Mouse (Mus musculus): Measurements from ENCODE around the gene Ube2s. TPM values are rescaled to one million over a fixed set of nuclear protein-coding genes. Genes with fewer than 3 reads are reported as not detected.
"Not testable (repeated sequence)": the region's sequence is repeated elsewhere in the genome, so short reads cannot be mapped to it uniquely, and the experiment has no call there.

Gene Ube2s
- 686 and 831 TPM in 2 replicates for total RNA-seq (2015; ENCODE audit: low replicate concordance)
- total RNA-seq (2017; ENCODE audit: low replicate concordance) = 310 and 437 TPM in 2 replicates

DNA sequence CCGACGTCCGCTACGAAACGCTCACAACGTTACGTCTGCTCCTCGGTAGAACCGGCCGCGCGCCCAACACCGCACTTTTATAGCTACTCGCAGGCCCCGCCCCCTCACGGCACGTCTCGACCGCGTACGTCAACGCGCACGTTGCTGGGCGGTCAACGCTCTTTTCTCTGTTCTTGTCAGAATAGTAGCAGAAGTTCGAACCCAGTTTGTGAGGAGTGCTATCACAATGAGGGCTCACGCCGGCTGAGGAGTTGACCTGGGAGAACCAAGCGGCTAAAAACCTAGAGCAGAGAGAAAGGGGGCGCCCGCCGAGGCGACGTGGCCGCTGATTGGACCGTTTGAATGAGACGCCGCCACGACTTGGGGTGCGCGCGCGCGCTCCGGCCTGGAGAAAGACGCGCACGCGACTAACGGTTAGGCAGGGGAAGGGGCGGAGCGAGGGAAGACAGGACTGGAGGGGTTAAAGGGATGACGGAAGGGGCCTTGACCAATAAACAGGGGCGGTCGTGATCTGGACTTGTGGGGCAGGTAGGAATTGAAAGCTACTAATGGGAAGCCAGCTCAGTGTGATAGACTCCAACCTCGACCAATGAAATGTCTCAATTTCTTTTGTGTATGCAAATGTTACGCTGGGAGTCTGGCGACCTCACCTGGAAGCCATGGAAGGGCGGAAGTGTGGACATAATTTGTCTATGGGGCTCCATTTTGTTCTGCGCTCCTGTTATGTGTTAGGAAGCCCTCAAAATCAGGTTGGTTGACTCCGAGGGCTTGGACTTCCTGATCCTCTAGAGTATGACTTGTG is at the start of gene Ube2s:
Gene Ube2s (minus strand): TSS at position 288 of the 802 bp plus-strand sequence.
- peak; percentile 93 for ATAC-seq (replicated peaks; ENCODE audit: low FRiP score, poor library complexity, severe bottlenecking)

DNA sequence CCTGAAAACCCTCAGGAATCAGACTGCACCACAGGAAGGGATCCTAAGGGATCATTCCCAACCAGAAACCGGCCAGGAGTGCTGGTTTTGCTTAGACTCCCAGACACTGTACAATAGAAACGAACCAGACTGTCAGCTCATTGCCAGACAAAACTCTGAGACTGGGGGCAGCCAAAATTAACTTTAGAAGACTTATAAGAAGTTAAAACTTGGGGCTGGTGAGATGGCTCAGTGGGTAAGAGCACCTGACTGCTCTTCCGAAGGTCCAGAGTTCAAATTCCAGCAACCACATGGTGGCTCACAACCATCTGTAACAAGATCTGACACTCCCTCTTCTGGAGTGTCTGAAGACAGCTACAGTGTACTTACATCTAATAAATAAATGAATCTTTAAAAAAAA is 48.5 kb upstream of the Ube2s start:
- ATAC-seq (replicated peaks; ENCODE audit: low FRiP score, poor library complexity, severe bottlenecking) = not testable (repeated sequence)

DNA sequence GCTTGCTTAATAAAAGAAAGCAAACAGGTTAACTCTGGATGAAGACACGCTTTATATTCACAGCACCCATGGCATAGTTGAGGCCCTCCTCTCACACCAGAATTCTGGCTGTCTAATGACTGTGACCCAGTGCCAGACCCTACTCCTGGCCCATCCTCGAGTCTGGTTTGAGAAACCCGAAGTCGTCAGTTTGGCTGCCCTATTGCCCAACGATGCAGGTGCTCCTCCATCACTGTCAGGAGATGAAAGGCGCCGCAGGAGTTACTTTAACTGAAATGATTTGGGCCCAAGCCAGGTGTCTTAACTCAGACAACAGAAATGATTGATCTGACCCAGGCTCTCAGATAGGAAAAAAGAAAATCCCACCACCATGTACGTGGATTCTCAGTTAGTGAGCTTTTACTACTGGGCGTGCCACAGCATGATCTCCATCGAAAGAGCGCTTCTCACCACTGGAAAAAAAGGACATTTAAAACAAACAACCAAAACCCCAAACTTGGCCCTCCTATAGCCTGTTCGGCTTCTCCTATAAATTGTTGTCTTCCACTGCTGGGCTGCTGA is 47.1 kb upstream of the Ube2s start:
- no peak for ATAC-seq (replicated peaks; ENCODE audit: low FRiP score, poor library complexity, severe bottlenecking)

DNA sequence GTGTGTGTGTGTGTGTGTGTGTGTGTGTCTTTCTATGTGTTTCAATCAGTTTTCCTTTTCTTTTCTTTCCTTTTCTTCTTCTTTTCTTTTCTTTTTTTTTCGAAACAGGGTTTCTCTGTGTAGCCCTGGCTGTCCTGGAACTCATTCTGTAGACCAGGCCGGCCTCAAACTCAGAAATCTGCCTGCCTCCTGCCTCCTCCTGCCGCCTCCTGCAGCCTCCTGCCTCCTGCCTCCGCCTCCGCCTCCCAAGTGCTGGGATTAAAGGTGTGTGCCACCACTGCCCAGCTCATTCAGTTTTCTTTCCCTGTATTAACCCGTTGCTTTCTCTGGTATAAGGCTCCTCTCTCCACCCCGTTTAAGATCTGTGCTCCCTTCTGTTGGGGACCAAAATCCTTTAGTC is 44.9 kb upstream of the Ube2s start:
- ATAC-seq (replicated peaks; ENCODE audit: low FRiP score, poor library complexity, severe bottlenecking) = no peak

DNA sequence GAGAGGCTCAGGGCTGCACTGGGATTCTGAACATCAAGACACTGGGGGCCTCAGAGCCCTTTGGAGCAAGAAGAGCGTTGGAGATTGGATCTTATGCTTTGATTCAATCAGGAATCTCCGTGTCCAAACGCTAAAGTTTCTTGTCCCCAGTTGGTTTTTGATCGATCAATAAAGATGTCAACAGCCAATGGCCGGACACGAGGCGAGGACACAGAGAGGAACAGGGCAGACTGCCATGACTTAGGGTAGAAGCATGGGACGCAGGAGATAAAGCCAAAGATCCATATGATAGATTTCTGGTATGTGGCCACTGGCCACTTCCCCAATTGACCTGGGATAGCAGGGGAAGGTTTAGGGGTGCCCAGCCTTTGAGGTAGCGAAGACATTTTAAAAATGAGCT is 44.1 kb upstream of the Ube2s start:
- no peak for ATAC-seq (replicated peaks; ENCODE audit: low FRiP score, poor library complexity, severe bottlenecking)

DNA sequence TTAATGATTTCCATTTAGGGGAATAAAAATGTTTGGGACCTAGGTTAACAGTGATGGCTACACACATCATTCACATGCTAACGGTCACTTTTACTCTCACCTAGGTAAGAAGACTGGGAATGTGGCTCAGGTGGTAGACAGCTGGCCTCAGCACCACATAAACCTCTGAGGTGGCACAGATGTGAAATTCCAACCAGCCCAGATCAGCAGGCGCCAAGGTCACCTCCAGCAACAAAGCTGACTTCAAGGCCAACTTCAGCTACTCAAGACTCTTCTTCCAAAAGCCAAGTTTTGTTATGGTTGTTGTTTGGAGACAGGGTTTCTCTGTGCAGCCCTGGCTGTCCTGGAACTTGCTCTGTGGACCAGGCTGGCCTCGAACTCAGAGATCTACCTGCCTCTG is 41.2 kb upstream of the Ube2s start:
- ATAC-seq (replicated peaks; ENCODE audit: low FRiP score, poor library complexity, severe bottlenecking) = no peak

DNA sequence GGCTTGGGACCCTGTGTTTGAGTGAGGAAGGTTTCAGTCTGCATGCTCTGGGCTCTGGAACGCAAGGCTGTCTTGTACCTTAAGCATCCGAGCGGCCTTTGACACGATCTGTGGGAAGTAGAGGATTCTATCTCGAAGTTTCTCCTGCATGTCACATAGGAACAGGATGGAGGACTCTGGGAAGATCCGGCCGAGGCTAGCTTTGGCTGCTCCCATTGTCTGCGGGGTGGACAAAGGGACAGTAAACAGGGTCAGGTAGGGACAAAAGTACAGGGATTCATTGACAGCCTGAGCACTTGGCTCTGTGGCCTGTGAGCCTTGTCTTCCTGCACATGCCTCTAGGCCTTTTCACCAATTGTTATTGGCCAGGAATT is 38.9 kb upstream of the Ube2s start:
- ATAC-seq (replicated peaks; ENCODE audit: low FRiP score, poor library complexity, severe bottlenecking) = no peak

DNA sequence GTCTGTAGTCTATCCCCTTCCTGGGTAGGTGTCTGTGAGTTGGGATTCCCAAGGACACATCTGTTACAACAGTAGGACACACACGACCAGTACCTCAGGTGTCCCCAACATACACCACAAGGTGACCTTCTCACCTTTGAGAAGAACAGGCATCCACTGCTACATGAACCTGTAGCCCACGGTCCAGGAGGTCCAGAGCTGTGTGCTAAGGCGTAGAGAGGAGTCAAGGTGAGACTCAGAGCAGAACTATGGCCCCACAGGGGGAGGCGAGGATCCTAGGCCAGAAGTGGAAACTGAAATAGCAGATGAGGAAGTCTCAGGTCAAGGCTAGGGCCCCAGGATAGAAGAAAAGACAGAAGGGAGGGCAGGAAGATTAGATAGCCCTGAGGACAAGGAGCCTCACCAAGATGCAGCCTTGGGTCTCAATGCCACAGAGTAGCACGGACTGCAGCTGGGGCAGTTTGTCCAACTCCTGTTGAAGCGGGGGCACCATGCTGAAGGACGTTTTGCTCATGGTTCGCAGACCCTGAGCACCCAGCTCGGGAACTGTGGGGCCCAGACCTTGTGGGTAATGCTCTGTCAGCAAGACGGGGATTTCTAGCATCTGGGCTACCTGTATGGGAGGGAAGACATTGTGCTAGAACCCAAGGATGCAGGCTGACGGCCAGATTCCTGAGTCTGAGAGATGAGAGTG is 38.4 kb upstream of the Ube2s start:
- ATAC-seq (replicated peaks; ENCODE audit: low FRiP score, poor library complexity, severe bottlenecking) = no peak

DNA sequence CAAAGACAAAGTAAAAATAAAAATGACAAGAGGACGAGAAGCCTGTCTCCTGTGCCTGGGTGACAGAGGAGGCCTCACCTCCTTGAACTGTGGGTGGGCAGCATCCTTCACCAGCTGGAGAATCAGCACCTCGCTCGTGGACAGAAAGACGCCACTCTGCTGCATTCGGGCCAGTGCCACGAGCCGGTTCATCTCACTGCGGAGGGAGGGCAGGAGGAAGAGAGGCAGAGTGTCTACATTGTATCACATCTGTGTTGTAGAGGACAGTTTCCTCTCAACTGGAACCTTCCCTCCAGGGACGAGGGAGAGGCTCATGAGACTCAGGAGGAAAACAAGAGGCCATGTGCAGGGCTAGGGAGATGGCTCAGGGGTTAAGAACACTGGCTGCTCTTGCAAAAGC is 37.0 kb upstream of the Ube2s start:
- ATAC-seq (replicated peaks; ENCODE audit: low FRiP score, poor library complexity, severe bottlenecking) = no peak

DNA sequence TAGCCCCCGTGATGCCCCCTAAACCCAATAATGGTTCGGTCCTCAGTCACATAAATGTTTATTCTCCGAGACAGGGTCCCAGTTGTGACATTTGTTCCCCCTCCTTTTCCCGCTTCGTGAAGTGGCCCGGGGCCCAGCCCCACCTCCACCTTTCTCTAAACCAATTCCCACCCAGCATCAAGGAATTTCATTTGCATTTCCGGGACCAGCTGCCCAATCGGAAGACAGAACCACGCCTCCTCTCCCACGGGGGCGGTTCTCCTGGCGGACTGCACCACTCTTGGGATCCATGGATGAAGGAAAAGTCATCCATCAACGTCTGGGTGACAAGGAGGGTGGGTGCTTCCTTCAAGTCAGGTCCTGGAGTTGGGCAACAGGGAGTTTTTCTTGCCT is 32.5 kb upstream of the Ube2s start:
- no peak for ATAC-seq (replicated peaks; ENCODE audit: low FRiP score, poor library complexity, severe bottlenecking)

DNA sequence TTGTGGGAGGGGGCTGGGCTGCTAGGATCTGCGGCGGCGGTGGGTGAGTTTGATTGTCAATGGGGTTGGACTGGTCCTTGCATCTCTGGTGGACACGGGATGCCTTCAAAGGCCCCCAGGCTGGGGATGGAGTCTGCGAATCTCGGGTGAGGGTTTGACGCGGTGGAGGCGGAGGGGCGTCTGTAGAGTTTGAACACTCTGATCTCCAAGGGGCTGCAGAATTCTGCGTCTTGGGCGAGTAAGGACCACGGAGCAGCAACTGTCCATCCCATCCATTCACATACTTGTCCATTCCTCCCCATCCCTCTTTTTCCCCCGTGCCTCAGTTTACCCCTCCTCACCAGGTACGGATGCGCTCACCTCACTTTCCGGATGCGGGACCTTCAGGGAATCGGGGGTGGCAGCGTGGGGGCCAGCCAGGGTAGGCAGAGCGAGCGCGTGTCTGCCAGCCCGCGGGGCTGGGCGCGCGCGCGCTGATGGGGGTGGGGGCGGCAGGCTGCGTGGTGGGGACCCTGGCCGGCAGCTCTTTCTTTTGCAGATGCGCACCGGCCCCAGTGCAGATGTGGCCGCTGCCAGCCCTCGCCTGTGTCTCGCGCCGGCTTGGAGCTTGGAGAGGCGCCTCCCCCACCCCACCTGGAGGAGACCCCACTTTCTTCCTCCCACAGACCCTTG is 32.0 kb upstream of the Ube2s start, which contains the start of gene Shisa7:
Gene Shisa7 (minus strand): TSS at position 452 of the 672 bp plus-strand sequence.
- ATAC-seq (replicated peaks; ENCODE audit: low FRiP score, poor library complexity, severe bottlenecking) = no peak

DNA sequence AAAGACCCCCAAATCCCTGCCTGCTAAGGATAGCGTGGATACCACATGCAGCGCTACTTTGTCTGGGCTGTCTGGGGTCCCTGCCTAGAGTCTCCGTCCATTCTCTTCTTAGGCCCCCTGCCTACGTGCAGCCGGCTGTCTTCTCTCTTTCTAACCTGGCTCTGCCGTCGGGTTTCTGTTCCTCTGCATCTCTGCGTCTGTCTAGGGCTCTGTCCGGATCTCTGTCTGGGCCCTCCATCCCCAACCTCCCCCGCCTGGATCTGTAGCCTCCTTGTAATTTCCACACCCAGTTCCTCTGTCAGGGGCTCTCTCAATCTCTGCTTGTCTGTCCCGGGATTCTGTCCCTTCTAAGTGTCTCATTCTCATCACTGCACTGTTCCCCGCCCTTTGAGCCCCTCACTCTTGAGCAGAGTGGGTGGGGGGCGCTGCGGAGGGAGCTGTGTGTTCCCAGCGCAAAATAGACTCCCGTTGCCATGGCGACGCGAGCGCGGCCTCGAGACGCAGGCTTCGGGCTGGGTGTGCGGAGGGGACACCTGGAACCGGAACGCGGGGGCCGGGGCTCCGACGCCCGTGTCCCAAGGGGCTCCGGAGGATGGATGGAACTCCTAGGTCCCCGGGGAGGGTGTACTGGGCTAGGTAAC is 31.3 kb upstream of the Ube2s start:
- ATAC-seq (replicated peaks; ENCODE audit: low FRiP score, poor library complexity, severe bottlenecking) = no peak

DNA sequence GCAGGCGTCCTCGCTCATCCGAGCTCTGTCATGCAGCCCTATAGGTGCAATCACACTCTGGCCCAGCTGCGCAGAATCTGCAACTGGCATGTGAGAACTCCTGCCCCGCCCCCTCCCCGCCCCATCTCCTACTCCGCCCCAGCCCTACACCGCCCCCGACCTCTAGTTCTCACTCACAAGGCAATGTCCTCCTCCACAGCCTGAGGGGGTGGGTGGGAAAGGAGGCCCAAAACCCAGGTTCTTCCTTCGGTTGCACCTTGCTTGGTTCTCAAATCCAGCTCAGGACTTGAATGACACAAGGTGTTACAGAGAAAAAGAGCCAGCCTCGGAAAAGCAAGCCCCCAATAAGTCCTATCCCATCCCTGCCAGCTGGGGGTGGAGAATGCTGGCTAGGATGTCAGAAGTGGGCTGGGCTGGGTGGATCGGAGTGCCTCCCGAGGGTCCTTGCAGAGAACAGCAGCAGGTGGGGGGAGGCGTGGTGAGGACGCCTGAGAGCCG is 30.3 kb upstream of the Ube2s start:
- ATAC-seq (replicated peaks; ENCODE audit: low FRiP score, poor library complexity, severe bottlenecking) = no peak

DNA sequence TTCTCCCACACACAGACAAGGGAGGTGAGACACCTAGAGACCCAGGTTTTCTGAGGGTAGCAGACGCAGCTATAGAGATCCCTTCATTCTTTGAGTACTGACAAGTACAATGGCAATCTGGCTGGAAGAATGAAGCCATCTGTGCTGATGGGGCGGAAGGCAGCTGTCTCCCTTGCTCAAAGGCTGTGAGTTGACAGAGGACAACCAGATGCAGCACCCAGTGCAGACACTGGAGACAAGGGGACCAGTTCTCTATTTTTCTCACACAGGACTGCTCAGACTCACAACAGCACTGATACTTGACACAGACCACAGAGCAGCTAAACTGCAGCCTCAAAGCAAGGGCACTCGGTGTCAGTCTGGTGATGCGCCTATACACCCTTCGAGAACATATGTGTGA is 29.7 kb upstream of the Ube2s start:
- ATAC-seq (replicated peaks; ENCODE audit: low FRiP score, poor library complexity, severe bottlenecking) = no peak

DNA sequence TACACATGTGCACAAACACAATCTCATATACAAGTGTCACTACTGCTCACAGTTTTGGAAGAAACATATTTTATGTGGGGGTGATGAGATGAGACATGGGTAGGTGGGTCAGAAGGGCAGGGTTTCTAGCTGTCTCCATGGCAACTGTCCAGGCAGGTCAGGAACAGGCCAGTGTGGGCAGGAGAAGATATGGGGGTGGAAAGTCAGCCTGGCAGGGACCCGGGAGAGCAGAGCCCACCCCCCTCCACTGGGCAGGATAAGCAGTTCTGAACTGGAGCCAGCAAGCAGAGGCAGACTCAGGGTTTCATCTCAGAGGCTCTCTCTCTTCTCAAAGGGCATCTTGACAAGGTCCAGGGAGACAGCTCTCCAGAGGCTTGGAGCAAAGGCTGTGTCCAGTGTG is 25.2 kb upstream of the Ube2s start:
- no peak for ATAC-seq (replicated peaks; ENCODE audit: low FRiP score, poor library complexity, severe bottlenecking)

DNA sequence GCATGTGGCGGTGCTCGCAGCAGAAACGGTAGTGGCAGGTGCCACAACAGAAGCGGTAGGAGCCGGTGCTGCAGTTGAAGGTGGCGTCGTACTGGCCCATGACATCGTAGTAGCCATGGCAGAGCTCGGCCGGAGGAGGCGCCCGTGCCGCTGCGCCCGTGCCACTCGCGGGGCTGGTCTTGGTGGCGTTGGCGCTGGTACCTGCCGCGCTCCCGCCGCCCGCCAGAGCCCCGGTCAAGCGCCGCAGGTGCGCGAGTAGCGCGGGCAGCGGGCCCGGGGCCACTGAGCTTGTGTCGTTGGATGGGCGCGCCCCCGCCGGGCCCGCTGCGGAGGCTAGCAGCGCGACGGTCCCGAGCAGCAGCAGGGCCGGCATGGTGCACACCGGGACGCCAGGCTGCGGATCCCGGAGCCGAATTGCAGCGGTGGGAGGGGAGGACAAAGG is 24.0 kb upstream of the Ube2s start:
- ATAC-seq (replicated peaks; ENCODE audit: low FRiP score, poor library complexity, severe bottlenecking) = no peak

DNA sequence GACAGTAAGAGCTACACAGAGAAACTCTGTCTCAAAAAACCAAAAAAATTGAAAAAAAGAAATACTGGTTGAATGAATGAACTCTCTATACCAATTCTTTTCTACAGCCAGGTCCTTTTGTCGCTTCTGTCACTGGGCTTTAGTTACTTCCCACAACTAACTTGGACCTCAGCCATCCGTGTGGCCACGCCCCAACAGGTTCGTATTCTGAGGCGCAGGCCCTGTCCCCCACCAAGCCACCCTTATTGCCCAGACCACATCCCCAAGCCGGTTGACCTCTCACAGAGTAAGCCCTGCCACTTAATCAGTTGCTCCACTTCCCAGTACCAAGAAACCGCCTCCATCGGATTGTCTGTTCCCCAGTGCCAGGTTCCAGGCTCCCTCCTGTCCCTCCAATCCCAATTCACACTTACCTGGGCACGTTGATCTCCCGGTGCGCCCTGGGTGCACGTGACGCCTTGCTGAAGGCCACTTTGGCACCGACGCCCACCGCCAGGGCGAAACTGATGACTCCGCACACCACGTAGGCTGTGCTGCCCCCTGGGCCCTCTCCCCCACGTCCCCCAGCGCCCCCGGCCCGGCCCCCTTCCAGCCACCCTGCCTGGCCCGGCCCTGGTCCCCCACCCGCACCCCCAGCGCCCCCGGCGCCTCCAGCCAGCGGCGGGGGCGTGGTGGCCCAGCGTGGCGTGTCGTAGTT is 23.4 kb upstream of the Ube2s start:
- no peak for ATAC-seq (replicated peaks; ENCODE audit: low FRiP score, poor library complexity, severe bottlenecking)

DNA sequence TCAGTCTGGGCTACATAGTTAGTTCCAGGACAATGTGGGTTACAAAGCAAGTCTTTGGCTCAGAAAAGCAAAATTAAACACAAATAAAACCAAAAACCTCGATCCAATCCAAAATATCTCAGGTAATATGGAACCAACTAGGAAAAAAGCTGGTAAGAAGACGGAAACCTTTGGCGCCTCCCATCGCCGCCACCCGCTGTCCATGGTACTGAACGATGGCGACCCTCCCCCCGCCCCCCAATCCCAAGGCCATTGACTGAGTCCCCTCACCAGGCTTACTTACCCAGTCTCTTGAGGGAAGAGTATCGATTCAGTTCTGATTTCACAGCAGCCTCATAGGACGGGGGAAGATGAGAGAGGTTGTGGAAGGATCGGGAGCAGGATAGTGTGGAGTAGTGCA is 18.1 kb upstream of the Ube2s start:
- ATAC-seq (replicated peaks; ENCODE audit: low FRiP score, poor library complexity, severe bottlenecking) = no peak

DNA sequence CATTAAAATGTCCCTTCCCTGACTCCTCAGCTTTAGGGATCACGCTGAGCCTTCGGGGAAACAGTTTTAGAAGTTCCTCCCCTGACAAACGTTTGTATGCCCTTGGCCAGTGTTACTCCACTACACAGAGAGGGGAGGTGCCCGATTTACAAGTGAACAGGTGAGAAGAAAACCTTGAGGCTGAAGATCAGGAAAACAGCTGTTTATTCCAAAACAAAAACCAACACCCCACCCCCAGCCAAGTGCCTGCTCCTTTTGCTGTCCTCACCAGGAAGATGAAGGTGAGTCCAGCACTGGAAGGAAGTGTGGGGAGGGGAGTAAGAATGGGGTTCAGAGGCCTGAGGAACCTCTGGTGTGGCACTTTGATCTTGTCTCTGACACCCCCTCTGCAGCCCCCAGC is 13.0 kb upstream of the Ube2s start:
- ATAC-seq (replicated peaks; ENCODE audit: low FRiP score, poor library complexity, severe bottlenecking) = no peak
